Mouse (Mus musculus): ENCODE data around the gene Prss53. TPM values are rescaled to one million over a fixed set of nuclear protein-coding genes. Genes with fewer than 3 reads are reported as not detected.
"Not testable (repeated sequence)": the region's sequence is repeated elsewhere in the genome, so short reads cannot be mapped to it uniquely, and the experiment has no call there.

Gene Prss53
- total RNA-seq, 2 experiments from 2014 or later, result not detected

DNA sequence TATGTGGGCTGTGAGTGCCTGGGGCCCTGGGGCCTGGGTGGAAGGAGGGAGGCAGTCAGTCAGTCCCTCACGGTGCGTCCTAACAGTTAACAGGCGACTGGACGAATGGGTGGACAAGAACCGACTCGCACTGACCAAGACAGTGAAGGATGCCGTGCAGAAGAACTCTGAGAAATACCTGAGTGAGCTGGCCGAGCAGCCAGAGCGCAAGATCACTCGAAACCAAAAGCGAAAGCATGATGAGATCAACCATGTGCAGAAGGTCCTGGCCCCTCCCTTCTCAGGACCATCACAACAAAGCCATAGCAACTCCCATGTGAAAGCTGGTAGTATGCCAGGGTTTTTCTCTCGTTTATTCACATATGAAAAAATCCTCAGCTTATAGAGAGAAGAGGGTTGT lies 24.5 kb upstream of the Prss53 start:
- ATAC-seq (replicated peaks; ENCODE audit: low FRiP score, poor library complexity, severe bottlenecking), result no peak

DNA sequence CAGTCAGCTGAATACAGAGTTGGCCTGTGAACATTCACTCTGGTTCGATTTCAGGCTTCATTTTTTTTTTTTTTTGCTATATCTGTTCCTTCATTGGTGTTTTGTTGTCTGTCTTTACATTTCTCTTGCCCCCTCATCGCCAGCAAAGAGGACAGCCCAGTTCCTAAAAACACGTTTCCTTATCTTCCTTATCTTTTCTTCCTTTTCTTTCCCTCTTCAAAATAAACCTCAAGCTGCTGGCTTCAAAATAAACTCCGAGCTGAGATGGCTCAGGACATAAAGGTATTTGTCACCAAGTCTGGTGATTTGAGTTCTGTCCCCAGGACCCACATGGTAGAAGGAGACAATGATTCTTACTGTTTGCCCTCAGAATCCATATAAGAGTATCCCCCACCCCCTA lies 22.2 kb upstream of the Prss53 start:
- ATAC-seq (replicated peaks; ENCODE audit: low FRiP score, poor library complexity, severe bottlenecking), result no peak

DNA sequence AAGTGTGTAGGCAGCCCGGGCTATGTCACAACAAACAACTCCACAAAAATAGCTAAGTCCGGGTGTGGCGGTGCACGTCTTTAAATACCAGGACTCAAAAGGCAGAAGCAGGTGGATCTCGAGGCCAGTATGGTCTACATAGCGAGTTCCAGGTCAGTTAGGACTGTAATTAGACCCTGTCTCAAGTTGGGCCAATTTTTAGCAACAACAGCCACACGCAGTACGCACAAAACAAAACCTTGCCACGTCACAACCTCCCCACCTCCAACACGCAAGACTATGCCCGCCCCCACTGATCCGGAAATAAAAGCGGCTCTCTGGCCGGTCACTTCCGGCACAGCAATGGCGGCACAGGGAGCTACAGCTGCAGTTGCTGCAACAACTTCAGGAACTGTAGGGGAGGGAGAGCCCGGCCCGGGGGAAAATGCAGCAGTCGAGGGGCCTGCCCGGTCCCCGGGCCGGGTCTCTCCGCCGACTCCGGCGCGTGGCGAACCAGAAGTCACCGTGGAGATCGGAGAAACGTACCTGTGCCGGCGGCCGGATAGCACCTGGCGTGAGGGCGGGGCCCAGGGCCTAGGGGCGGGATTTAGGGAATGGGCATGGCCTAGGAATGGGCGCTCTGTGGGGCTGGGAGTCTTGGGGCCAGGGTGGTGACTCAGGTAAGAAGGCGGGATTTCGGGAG lies 21.6 kb upstream of the Prss53 start, which contains the start of gene Kat8:
TSS of gene Kat8 (plus strand) at position 327 of the 682 bp plus-strand sequence.
- ATAC-seq (replicated peaks; ENCODE audit: low FRiP score, poor library complexity, severe bottlenecking), result peak; percentile 98

DNA sequence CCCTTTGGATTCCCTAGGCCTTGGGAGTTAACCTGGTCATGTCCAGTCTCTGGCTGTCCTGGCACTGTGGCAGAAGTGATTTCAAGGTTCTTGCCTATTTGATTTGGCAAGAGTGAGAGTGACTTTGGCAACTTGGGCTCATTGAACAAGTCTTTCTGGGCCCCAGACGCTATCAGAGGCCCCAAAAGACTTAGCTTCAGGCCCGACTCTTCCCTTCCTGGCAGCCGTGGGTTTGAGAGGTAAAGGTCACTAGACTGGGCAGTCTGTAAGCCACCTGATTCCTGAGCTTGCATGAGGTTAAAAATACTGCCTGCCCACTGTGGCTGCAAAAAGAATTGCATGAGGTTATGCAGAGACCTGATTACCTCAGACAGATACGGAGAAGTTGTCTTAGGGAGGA lies 17.9 kb upstream of the Prss53 start:
- ATAC-seq (replicated peaks; ENCODE audit: low FRiP score, poor library complexity, severe bottlenecking), result no peak

DNA sequence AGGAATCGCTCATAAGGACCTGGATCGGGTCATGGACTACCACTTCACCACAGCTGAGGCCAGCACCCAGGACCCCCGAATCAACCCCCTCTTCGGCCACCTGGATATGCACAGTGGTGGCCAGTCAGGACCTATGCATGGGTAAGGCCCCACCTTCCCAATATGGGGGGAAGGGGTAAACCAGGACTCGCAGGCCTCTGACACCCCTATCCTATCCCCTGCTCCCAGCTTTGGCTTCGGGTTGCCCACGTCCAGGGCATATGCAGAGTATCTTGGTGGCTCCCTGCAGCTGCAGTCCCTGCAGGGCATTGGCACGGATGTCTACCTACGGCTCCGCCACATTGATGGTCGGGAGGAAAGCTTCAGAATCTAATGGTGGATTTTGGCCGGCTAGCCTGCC lies 17.2 kb upstream of the Prss53 start:
- no peak for ATAC-seq (replicated peaks; ENCODE audit: low FRiP score, poor library complexity, severe bottlenecking)

GRCm38 (mm10) chr7:127903971-127904796 lies 13.4 kb upstream of the Prss53 start, which contains the start of gene Bckdk:
TSS of gene Bckdk (plus strand) at chr7:127904082.
- peak; percentile 92 for ATAC-seq (replicated peaks; ENCODE audit: low FRiP score, poor library complexity, severe bottlenecking)

DNA sequence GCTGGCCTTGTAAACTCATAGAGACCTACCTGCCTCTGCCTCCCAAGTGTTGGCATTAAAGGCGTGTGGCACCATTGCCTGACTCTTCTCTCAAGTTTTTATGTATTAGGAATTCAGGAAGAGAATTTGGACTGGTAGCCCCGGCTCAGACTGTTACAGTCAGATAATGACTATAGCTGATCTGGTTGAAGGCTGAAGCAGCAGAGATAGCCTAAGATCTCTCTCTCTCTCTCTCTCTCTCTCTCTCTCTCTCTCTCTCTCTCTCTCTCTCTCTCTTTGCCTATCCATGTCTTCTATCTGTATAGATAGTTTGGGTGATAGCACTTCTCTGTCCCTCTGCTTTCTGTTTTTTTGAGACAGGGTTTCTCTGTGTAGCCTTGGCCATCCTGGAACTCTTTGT lies 11.0 kb upstream of the Prss53 start:
- ATAC-seq (replicated peaks; ENCODE audit: low FRiP score, poor library complexity, severe bottlenecking), result no peak

- ATAC-seq (replicated peaks; ENCODE audit: low FRiP score, poor library complexity, severe bottlenecking), result no peak
These were observed 9.2 kb upstream of the Prss53 start for GRCm38 (mm10) chr7:127899997-127900396.

DNA sequence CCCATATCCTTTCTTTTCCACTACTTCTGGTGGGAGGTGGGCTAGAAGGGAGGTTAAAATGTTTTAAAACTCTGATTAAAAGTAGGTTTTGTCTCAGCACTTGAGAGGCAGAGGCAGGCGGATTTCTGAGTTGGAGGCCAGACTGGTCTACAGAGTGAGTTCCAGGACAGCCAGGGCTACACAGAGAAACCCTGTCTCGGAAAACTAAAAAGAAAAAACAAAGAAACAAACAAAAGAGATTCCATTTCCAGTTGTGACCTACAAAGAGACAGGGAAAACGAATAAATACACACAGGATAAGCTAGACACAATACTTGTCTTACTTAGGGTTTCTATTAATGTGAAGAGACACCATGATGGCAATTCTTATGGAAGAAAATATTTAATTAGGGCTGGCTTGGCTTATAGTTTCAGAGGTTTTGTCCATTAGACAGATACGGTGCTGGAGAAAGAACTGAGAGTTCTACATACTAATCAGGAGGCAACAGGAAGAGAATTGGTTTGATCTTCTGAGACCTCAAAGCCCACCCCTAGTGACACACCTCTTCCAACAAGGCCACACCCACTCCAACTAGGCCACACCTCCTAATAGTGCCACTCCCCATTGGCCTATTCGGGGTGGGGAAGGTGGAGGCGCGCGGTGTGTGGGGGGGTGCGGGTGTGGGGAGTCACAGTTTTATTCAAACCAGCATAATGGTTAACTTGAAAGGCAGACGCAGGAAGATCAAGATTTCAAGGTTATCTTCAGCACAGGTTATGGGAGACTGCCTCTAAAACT lies 7.6 kb upstream of the Prss53 start:
- ATAC-seq (replicated peaks; ENCODE audit: low FRiP score, poor library complexity, severe bottlenecking), result no peak

DNA sequence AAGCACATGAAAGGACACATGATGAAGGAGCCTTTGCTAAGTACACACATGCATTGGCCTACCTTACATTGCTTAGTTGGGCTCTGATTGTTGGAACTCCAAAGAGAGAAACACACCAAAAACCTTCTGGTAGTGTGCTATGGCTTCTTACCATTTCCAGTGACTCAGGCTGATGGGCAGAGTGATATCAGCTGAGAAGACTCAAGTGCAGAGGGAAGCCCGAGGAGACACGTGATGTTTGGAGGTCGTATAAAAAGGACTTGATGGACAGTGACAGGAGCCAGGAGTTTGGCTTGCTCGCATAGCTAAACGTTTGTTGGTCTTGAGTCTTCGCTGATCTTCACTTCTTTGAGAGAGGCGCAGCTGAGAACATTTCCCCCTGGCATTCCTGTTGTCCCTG lies 6.8 kb upstream of the Prss53 start:
- ATAC-seq (replicated peaks; ENCODE audit: low FRiP score, poor library complexity, severe bottlenecking), result no peak

DNA sequence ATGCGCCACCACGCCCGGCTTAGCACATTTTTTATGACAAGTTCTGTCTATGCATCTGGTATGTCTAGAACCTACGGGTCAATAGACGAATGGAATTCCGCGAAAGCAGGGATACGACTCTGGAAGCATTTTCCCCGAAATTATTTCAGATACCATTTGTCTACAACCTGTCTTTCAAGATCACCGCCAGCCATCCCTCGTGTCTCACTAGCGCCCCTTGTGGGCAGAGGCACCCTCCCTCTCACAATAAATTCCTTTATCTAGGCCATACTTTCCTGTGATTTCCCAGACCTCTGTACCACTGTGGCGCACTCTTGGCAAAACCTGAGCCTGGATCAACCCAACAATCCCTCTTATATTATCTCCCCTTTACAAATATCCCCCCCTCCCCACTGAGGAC lies 5.6 kb upstream of the Prss53 start:
- ATAC-seq (replicated peaks; ENCODE audit: low FRiP score, poor library complexity, severe bottlenecking), result peak; percentile 57; the same call in 1 of the 2 replicates

DNA sequence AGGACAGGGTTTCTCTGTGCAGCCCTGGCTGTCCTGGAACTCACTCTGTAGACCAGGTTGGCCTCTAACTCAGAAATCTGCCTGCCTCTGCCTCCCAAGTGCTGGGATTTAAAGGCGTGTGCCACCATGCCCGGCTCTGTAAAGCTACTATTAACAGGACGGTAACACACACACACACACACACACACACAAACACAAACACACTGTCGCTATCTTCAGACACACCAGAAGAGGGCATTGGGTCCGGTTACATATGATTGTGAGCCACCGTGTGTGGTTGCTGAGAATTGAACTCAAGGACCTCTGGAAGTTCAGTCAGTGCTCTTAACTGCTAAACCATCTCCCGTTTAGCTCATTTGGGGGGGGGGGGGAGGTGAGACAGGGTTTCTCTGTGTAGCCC lies 5.1 kb upstream of the Prss53 start:
- not testable (repeated sequence) for ATAC-seq (replicated peaks; ENCODE audit: low FRiP score, poor library complexity, severe bottlenecking)

GRCm38 (mm10) chr7:127895442-127895841 lies 4.7 kb upstream of the Prss53 start, which contains the start of the genes Gm21974 and Vkorc1:
TSS of gene Gm21974 (minus strand) at chr7:127895454.
TSS of gene Vkorc1 (minus strand) at chr7:127895617.
- ATAC-seq (replicated peaks; ENCODE audit: low FRiP score, poor library complexity, severe bottlenecking), result peak; percentile 94

GRCm38 (mm10) chr7:127894480-127894879 lies 3.7 kb upstream of the Prss53 start:
- no peak for ATAC-seq (replicated peaks; ENCODE audit: low FRiP score, poor library complexity, severe bottlenecking)

DNA sequence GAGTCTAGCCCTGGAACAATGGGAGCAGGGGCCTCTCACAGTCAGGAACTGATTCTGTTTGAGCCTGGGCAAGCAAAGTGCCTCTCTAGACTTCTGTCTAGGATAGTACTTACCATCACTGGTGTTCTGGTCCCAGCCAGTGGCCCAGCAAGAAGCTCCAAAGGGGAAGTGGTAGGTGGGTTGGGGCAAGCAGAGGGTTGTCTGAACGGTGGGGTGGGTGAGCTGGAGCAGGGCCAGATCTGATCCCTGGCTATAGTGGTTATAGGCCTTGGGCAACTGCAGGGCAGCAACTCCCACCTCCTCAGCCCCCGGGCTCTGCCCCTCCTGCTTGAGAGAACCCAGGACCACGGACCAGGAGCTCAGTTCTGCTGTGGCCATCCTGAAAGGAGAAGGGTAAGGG lies 1.9 kb downstream of the Prss53 start:
- no peak for ATAC-seq (replicated peaks; ENCODE audit: low FRiP score, poor library complexity, severe bottlenecking)

- no peak for ATAC-seq (replicated peaks; ENCODE audit: low FRiP score, poor library complexity, severe bottlenecking)
These were observed 3.0 kb downstream of the Prss53 start for GRCm38 (mm10) chr7:127887781-127888180.

DNA sequence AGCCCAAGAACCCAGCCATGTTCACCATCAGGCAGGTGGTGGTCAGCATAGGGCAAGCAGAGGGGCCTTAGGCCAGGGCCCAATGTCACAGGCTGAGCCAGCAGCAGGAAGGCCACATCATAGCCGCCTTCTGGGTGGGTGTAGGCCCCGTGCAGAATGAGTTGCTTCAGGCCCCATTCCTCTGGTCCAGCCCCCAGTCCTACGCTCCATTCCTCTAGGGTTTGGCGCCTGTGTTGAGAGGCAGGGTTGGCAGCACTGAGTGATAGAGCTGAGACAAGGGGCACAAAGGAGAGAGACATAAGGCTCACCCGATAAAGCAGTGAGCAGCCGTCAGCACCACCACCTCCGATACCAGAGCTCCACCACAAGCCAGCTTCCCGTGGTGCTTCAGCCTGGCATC lies 3.6 kb downstream of the Prss53 start:
- ATAC-seq (replicated peaks; ENCODE audit: low FRiP score, poor library complexity, severe bottlenecking), result no peak

DNA sequence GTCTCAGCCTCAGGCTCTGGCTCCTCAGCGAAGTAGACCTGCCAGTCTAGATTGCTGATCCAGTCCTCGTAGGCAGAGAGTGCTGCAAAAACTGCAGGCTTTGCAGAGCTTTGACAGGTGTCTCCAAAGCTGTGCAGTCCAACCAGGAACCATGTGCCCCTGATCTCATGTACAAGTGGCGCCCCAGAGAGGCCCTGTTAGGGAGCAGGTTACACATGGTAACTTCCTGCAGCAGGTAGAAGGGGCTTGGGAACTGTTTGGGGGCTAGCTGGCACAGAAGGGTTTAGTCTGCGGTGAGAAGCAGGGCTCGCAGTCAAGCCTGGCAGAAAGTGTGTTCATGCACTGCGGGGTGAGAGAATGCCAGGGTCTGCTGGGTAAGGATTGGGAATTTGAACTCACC lies 4.2 kb downstream of the Prss53 start:
- no peak for ATAC-seq (replicated peaks; ENCODE audit: low FRiP score, poor library complexity, severe bottlenecking)

DNA sequence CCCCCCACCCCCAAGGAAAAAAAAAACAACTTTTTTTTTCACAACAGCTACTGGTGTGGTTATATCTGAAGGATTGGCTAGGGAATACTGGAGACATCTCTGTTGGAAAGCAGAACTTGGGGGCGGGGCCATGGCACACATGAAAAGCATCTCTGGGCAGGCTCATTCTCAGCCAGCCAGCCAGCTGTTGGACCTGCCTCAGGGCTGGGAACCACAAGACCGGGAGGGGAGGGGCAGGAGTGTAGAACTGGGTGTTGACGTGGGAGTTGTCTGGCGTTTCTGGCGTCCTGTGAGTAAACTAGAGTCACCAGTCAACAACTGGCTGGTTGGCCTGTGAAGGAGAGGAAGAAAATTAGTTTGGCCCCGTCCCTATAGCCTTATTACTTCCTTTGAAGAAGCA lies 4.8 kb downstream of the Prss53 start:
- 0 out of 2 replicates have a peak, but pooled peaks have one; percentile 24 for ATAC-seq (replicated peaks; ENCODE audit: low FRiP score, poor library complexity, severe bottlenecking)

DNA sequence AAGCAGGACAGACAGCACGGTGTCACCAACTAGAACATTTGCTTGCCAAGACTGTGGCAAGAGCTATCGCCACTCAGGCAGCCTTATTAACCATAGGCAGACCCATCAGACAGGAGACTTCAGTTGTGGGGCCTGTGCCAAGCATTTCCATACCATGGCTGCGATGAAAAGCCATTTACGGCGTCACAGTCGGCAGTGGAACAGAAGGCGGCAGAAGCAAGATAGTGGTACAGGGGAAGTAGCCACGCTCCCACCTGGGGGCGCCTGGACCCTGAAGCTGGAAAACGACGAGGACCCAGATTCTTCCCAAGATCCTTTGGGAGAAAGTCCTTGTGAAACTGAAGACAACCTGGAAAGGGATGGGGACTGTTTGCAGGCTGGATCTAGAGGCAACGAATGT lies 10.3 kb downstream of the Prss53 start:
- ATAC-seq (replicated peaks; ENCODE audit: low FRiP score, poor library complexity, severe bottlenecking), result no peak

Measured in erythroblast, adult 5-6 weeks (primary cell).